Mouse (Mus musculus): Measurements from ENCODE around the gene Tet3.

GRCm38 (mm10) chr6:83490622-83491021 lies 31.7 kb upstream of the Tet3 start:
- TF ChIP-seq CTCF (IDR thresholded peaks at IDR 0.05): no peak
- TF ChIP-seq EP300 (IDR thresholded peaks at IDR 0.05): peak; percentile 56
